Mouse (Mus musculus): ENCODE measurements around the gene Gm11437.

Gene Gm11437

GRCm38 (mm10) chr11:84145201-84145798 lies 22.0 kb downstream of the Gm11437 start:
- in situ Hi-C loops (cut with MboI, MseI): loop anchor here (10.0 kb wide), 1 partner anchor 370 kb away; the partner anchor contains the start of gene Aatf

GRCm38 (mm10) chr11:84141752-84142151 lies 25.5 kb downstream of the Gm11437 start:
- in situ Hi-C loops (cut with MboI, MseI): loop anchor here (10.0 kb wide), 1 partner anchor 373 kb away; the partner anchor contains the start of gene Aatf

- in situ Hi-C loops (cut with MboI, MseI): loop anchor here (5.0 kb wide), 1 partner anchor 41 kb away; no protein-coding TSS in a partner anchor
These were observed 30.8 kb downstream of the Gm11437 start for GRCm38 (mm10) chr11:84136453-84136852.

GRCm38 (mm10) chr11:84134331-84134860 lies 32.9 kb downstream of the Gm11437 start:
- in situ Hi-C loops (cut with MboI, MseI): no loop called here

- in situ Hi-C loops (cut with MboI, MseI): loop anchor here (5.0 kb wide), 1 partner anchor 67 kb away; no protein-coding TSS in a partner anchor
These were observed 37.5 kb downstream of the Gm11437 start for GRCm38 (mm10) chr11:84129799-84130185.

- in situ Hi-C loops (cut with MboI, MseI): loop anchor here (5.0 kb wide), 1 partner anchor 67 kb away; no protein-coding TSS in a partner anchor
These were observed 38.1 kb downstream of the Gm11437 start, which contains the start of the genes Tada2a and Acaca for GRCm38 (mm10) chr11:84128943-84129798. Tada2a (minus strand) TSS chr11:84129600. Acaca (plus strand) TSS chr11:84129672.

- in situ Hi-C loops (cut with MboI, MseI): loop anchor here (5.0 kb wide), 1 partner anchor 66 kb away; no protein-coding TSS in a partner anchor
These were observed 39.3 kb downstream of the Gm11437 start for GRCm38 (mm10) chr11:84127977-84128376.

- in situ Hi-C loops (cut with MboI, MseI): no loop called here
These were observed 46.0 kb downstream of the Gm11437 start for GRCm38 (mm10) chr11:84121051-84121956.

- in situ Hi-C loops (cut with MboI, MseI): no loop called here
These were observed 49.8 kb downstream of the Gm11437 start for GRCm38 (mm10) chr11:84117431-84117830.

- in situ Hi-C loops (cut with MboI, MseI): no loop called here
These were observed 51.1 kb downstream of the Gm11437 start for GRCm38 (mm10) chr11:84116221-84116620.

GRCm38 (mm10) chr11:84115646-84116045 lies 51.6 kb downstream of the Gm11437 start:
- in situ Hi-C loops (cut with MboI, MseI): no loop called here

GRCm38 (mm10) chr11:84113623-84114022 lies 53.7 kb downstream of the Gm11437 start:
- in situ Hi-C loops (cut with MboI, MseI): no loop called here

GRCm38 (mm10) chr11:84107137-84107536 lies 60.1 kb downstream of the Gm11437 start:
- in situ Hi-C loops (cut with MboI, MseI): no loop called here

GRCm38 (mm10) chr11:84104036-84104435 lies 63.2 kb downstream of the Gm11437 start:
- in situ Hi-C loops (cut with MboI, MseI): no loop called here

GRCm38 (mm10) chr11:84101182-84101581 lies 66.1 kb downstream of the Gm11437 start:
- in situ Hi-C loops (cut with MboI, MseI): no loop called here
